Mouse (Mus musculus) mouse trophoblast stem cell (cell line): Measurements from ENCODE around the gene Hoxa10.

ENCODE experiments used
- in situ Hi-C, 2 experiments: fragments of 300-500 bp; cut with MseI, MboI; formaldehyde crosslinking; loops; 2 replicates in 1 of 2; 3 replicates in 1 of 2; pipeline ENCODE4 v1.15.1; 2025

The Hoxa10 gene

GRCm38 (mm10) chr6:52232984-52233545, 7.6 kb downstream of the Hoxa10 start:
- in situ Hi-C loops, result no loop called here

GRCm38 (mm10) chr6:52232568-52232965, 8.1 kb downstream of the Hoxa10 start:
- in situ Hi-C loops, result no loop called here

GRCm38 (mm10) chr6:52231885-52232567, 8.6 kb downstream of the Hoxa10 start:
- in situ Hi-C loops, result no loop called here

- in situ Hi-C loops, result no loop called here
Measured at GRCm38 (mm10) chr6:52230516-52231165, 10.0 kb downstream of the Hoxa10 start, which contains the start of gene Hoxa9. TSS of gene Hoxa9 (minus strand) at chr6:52231089.

GRCm38 (mm10) chr6:52229558-52230416, 10.9 kb downstream of the Hoxa10 start:
- in situ Hi-C loops, result no loop called here

GRCm38 (mm10) chr6:52228475-52229465, 11.9 kb downstream of the Hoxa10 start:
- in situ Hi-C loops, result no loop called here

GRCm38 (mm10) chr6:52227470-52228222, 13.0 kb downstream of the Hoxa10 start:
- in situ Hi-C loops, result no loop called here

- in situ Hi-C loops, result no loop called here
Measured at GRCm38 (mm10) chr6:52226569-52227257, 13.9 kb downstream of the Hoxa10 start.

GRCm38 (mm10) chr6:52225612-52226568, 14.8 kb downstream of the Hoxa10 start:
- in situ Hi-C loops, result no loop called here

GRCm38 (mm10) chr6:52224895-52225611, 15.6 kb downstream of the Hoxa10 start:
- in situ Hi-C loops, result loop anchor here in 1 of 2 experiments (25.0 kb wide), 1 partner anchor 613 kb away; no protein-coding TSS in a partner anchor

- in situ Hi-C loops, result loop anchor here in 1 of 2 experiments (25.0 kb wide), 1 partner anchor 612 kb away; no protein-coding TSS in a partner anchor
Measured at GRCm38 (mm10) chr6:52223939-52224760, 16.5 kb downstream of the Hoxa10 start.

GRCm38 (mm10) chr6:52222729-52223128, 17.9 kb downstream of the Hoxa10 start:
- in situ Hi-C loops, result loop anchor here in 1 of 2 experiments (25.0 kb wide), 1 partner anchor 610 kb away; no protein-coding TSS in a partner anchor

GRCm38 (mm10) chr6:52221993-52222685, 18.5 kb downstream of the Hoxa10 start:
- in situ Hi-C loops, result loop anchor here in 1 of 2 experiments (25.0 kb wide), 1 partner anchor 610 kb away; no protein-coding TSS in a partner anchor

GRCm38 (mm10) chr6:52221337-52221992, 19.2 kb downstream of the Hoxa10 start, which contains the start of gene Hoxa7:
TSS of gene Hoxa7 (minus strand) at chr6:52221854.
- in situ Hi-C loops, result loop anchor here in 1 of 2 experiments (25.0 kb wide), 1 partner anchor 609 kb away; no protein-coding TSS in a partner anchor

GRCm38 (mm10) chr6:52220865-52221310, 19.8 kb downstream of the Hoxa10 start:
- in situ Hi-C loops, result loop anchor here in 1 of 2 experiments (25.0 kb wide), 1 partner anchor 609 kb away; no protein-coding TSS in a partner anchor
